Mouse (Mus musculus): ENCODE results near the gene Banf1.
"Not testable (repeated sequence)": the region's sequence is repeated elsewhere in the genome, so short reads cannot be mapped to it uniquely, and the experiment has no call there.

Gene Banf1

DNA sequence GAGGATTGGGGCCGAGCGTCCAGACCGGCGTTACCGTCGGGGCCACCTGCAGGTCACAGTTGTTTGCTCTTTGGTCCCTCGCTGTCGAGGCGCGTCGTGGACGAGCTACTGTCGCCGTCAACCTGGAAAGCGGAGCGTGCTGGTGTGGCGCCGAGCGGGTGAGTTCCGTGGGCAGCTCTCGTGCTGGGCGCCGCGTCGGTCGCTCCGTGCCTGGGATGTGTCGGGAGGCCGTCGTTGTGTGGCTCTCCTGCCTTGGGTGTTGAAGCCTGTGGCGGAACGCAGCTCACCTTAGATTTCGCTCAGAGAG is at the start of gene Banf1:
Gene Banf1 (minus strand): TSS at position 116 of the 307 bp plus-strand sequence.
- DNase-seq (ENCODE audit: low read depth, low spot score), result no peak

DNA sequence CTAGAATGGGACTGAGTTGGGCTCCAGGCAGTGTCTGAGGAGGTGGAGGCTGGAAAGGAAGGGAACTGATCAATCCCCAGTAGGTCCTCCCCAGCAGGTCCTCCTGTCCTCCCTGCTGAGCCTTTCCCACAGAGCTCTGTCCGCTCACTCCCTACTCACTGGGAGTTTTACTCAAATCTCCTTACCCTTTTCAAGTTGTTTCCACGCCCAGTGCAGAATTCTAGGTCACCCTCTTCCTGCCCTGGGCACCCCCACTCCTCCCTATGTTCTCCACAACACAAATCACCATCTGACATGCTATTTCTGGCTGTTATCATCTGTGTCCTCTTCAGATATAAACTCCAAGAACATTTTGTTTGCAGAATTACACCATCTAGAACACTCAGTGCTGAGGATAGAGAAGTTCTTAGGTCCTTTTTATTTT is 47.6 kb upstream of the Banf1 start:
- DNase-seq (ENCODE audit: low read depth, low spot score), result no peak

DNA sequence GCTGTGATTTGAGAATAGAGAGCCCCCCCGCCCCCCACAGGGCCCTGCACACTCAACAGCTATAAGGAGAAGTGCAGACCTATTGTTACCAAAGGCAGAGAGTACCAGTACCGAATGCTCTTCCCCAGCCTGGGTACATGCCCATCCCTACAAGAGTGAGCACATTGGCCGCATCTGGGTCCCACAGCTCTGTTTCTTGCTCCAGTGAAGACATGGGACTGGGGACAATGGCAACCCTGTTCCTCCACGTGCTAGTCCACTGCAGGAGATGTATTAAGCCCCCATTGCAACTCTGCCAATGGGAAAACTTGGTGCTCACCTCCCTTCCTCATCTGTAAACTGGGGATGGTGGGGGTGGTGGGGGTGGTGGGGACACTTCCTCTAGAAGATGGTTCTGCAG is 46.9 kb upstream of the Banf1 start:
- DNase-seq (ENCODE audit: low read depth, low spot score), result no peak

DNA sequence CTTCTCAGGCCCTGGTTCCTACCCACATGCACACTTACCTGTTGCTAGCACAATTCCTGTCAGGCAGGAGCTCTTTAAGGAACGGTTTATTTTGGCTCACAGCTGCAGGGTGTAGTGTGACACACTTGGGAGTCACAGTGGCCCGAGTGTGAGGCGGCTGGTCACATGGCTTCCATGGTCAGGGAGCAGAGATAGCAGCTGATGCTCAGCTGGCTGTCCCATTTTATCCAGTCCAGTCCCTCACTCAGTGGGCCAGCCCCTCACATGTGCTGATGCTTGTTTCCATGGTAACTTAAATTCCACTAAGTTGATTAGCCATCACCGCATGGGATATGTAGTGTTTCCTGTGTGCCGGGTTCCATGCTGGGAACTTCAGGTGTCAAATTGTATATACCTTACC is 45.0 kb upstream of the Banf1 start:
- DNase-seq (ENCODE audit: low read depth, low spot score), result no peak

GRCm38 (mm10) chr19:5410641-5411040 is 43.7 kb upstream of the Banf1 start:
- DNase-seq (ENCODE audit: low read depth, low spot score), result no peak

DNA sequence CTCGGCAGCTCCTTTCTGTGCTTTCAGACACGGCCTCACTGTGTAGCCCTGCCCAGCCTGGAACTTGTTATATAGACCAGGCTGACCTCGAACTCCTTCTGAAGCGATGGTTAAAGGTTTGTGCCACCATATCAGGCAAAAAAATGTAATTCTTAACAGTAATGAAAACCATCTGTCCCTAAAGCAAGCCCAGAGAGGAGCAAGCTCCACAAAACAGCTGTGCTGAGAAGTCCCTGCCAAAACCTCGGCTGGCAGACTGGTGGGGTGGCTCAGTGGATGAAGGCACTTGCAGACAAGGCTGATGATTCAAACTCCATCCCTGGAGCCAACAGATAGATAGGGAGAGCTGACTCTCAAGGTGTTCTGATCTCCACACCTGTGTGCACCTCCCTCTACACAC is 42.1 kb upstream of the Banf1 start:
- DNase-seq (ENCODE audit: low read depth, low spot score), result peak; percentile 89

- peak; percentile 49 for DNase-seq (ENCODE audit: low read depth, low spot score)
Observed at GRCm38 (mm10) chr19:5408057-5409001, 41.4 kb upstream of the Banf1 start.

DNA sequence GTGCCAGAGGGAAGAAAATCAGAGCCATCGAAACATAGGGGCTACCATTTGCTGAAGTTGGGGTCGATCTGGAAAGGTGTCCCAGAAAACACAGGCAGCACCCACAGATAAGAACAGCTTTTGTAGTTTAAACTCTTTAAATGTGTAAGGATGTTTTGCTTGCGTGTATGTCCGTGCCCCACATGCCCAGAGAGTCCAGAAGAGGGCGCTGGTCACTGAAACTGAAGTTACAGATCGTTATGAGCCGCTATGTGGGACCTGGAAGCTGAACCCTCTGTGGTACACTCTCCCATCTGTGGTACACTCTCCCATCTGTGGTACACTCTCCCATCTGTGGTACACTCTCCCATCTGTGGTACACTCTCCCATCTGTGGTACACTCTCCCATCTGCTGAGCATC is 40.2 kb upstream of the Banf1 start:
- DNase-seq (ENCODE audit: low read depth, low spot score), result no peak

DNA sequence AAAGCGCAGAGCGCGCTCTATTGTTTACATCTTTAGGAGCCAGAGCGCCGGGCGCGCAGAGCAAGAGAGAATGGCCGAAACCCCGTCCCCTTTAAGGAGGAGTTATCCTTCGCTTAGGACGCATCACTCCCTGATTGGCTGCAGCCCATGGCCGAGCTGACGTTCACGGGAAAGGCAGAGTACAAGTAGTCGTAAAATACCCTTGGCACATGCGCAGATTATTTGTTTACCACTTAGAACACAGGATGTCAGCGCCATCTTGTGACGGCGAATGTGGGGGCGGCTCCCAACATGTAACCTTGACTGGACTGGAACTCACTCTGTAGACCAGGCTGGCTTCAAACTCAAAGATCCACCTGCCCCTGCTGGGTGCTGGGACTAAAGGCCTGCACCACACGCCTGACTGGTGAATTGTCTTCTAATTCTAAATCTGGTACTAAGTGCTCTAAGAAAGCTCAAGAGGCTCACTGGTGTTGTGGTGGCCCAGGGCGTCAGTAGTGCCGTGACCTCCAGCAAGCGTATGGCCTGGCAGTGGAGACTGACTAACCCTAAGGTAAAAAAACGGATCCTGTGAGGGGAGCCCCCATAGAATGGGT is 39.7 kb upstream of the Banf1 start:
- not testable (repeated sequence) for DNase-seq (ENCODE audit: low read depth, low spot score)

DNA sequence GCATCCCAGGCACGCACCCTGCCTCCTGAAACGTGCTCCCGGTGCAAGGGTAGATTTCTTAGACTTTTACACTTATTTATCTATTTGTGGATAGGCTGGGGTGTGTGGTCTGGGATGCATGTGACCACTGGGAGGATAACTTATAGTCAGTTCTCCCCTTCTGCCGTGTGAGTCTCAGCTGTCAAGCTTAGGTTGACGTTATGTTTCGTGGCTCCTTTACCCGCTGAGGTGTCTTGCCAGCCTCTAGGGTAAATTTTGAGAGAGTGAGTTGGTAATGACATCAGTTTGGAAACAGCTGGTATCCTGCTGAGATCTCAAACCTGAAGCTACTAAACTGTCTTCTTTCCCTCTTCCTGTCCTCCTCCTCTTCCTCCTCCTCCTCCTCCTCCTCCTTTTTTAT is 39.0 kb upstream of the Banf1 start:
- no peak for DNase-seq (ENCODE audit: low read depth, low spot score)

DNA sequence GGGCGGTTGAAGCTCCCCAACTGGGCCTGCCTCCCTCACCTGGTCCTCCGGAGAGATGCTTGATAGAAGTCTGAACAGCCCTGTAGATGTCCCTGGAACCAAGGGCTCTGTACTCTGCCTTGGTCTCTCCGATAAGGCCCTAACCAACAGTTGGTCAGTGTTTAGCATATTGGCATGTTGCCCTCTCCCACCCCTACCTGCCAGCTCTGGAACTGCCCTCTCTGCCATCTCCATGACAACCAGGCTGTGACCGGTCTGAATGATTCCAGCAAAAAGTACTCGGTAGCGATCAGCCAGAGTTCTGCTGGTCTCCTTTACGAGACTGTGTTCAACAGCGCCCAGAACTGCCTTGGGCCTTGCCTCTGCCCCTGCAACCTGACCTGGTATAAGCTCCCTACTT is 35.3 kb upstream of the Banf1 start, which contains the start of gene Tsga10ip:
Gene Tsga10ip (minus strand): TSS at position 234 of the 400 bp plus-strand sequence.
- no peak for DNase-seq (ENCODE audit: low read depth, low spot score)

DNA sequence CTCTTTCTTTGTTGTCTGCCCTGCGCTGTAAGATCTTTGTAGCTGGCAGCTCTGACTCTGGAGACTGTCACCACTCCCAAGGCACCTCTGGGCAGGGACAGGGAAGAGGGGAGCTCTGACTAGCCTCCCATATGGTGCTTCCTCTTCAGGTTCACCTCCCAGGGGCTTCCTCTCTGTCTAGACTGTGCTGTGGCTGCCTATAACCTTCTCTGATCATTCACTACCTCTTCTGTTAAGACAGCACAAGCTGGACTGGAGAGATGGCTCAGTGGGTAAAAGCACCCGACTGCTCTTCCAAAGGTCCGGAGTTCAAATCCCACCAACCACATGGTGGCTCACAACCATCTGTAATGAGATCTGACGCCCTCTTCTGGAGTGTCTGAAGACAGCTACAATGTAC is 34.1 kb upstream of the Banf1 start:
- not testable (repeated sequence) for DNase-seq (ENCODE audit: low read depth, low spot score)

- DNase-seq (ENCODE audit: low read depth, low spot score), result no peak
Observed at GRCm38 (mm10) chr19:5395371-5395770, 28.4 kb upstream of the Banf1 start.

GRCm38 (mm10) chr19:5394168-5394567 is 27.2 kb upstream of the Banf1 start:
- no peak for DNase-seq (ENCODE audit: low read depth, low spot score)

GRCm38 (mm10) chr19:5392892-5393291 is 25.9 kb upstream of the Banf1 start:
- peak; percentile 86 for DNase-seq (ENCODE audit: low read depth, low spot score)

GRCm38 (mm10) chr19:5390416-5390815 is 23.4 kb upstream of the Banf1 start:
- DNase-seq (ENCODE audit: low read depth, low spot score), result no peak

GRCm38 (mm10) chr19:5389647-5390046 is 22.7 kb upstream of the Banf1 start:
- peak; percentile 46 for DNase-seq (ENCODE audit: low read depth, low spot score)

- DNase-seq (ENCODE audit: low read depth, low spot score), result peak; percentile 98
Observed at GRCm38 (mm10) chr19:5388588-5389242, 21.7 kb upstream of the Banf1 start, which contains the start of gene Sart1. Gene Sart1 (minus strand): TSS chr19:5388703.

- DNase-seq (ENCODE audit: low read depth, low spot score), result peak; percentile 55
Observed at GRCm38 (mm10) chr19:5388011-5388441, 21.1 kb upstream of the Banf1 start.

GRCm38 (mm10) chr19:5384715-5385114 is 17.7 kb upstream of the Banf1 start:
- DNase-seq (ENCODE audit: low read depth, low spot score), result no peak

GRCm38 (mm10) chr19:5383326-5383725 is 16.4 kb upstream of the Banf1 start:
- no peak for DNase-seq (ENCODE audit: low read depth, low spot score)

GRCm38 (mm10) chr19:5377446-5377845 is 10.5 kb upstream of the Banf1 start:
- DNase-seq (ENCODE audit: low read depth, low spot score), result no peak

All from 3T3-L1 (cell line).